Mouse (Mus musculus): ENCODE measurements around the gene Gm5788. TPM values are rescaled to one million over a fixed set of nuclear protein-coding genes. Genes with fewer than 3 reads are reported as not detected.
A peak's percentile ranks its signal among the peaks of the same experiment; 100 is the strongest.
"Not testable (repeated sequence)": the region's sequence is repeated elsewhere in the genome, so short reads cannot be mapped to it uniquely, and the experiment has no call there.

The Gm5788 gene
- not detected in 2 replicates for polyA plus RNA-seq (2012; rRNA removed)

GRCm38 (mm10) chr12:87494421-87494820 is at the start of gene Gm5788:
Gene Gm5788, plus strand, starts transcription at chr12:87494721.
- WGBS: 89% methylated on average over 3 of the region's 3 CpGs
- H3K27ac ChIP-seq (ENCODE audit: insufficient read depth, low read depth, low read length); H3K4me1 ChIP-seq (ENCODE audit: control insufficient read depth, insufficient read depth, insufficient read length, low read length); H3K27me3 ChIP-seq (ENCODE audit: control insufficient read depth, insufficient read depth, low read length); H3K4me3 ChIP-seq (ENCODE audit: low read depth, low read length); H3K36me3 ChIP-seq (ENCODE audit: control insufficient read depth, insufficient read depth, low read length): not testable (repeated sequence)

- TF ChIP-seq CTCF (IDR thresholded peaks at IDR 0.05; ENCODE audit: extremely low read depth, insufficient read length, insufficient replicate concordance, low read depth, low read length) (no peak), POLR2A (IDR thresholded peaks at IDR 0.05; ENCODE audit: low read depth, low read length) (no peak)
- no peaks in the 10 kb centered on the region for H3K27me3 ChIP-seq (ENCODE audit: control insufficient read depth, insufficient read depth, low read length)
- no peak overlapping the region for H3K27ac ChIP-seq (ENCODE audit: insufficient read depth, low read depth, low read length)
- H3K4me1 ChIP-seq (ENCODE audit: control insufficient read depth, insufficient read depth, insufficient read length, low read length): no peaks in the 10 kb centered on the region
- H3K4me3 ChIP-seq (ENCODE audit: low read depth, low read length): no peak overlapping the region
- H3K36me3 ChIP-seq (ENCODE audit: control insufficient read depth, insufficient read depth, low read length): peaks cover 62% of the 10 kb centered on the region
- 85% methylated on average over 9 of the region's 9 CpGs for WGBS
Measured at GRCm38 (mm10) chr12:87449456-87449855, 45.1 kb upstream of the Gm5788 start.

GRCm38 (mm10) chr12:87464678-87465297 is 29.7 kb upstream of the Gm5788 start:
- no peak overlapping the region for H3K27ac ChIP-seq (ENCODE audit: insufficient read depth, low read depth, low read length)
- H3K4me1 ChIP-seq (ENCODE audit: control insufficient read depth, insufficient read depth, insufficient read length, low read length): peaks cover 3% of the 10 kb centered on the region; the same call in 1 of the 2 replicates
- 54% methylated on average over 6 of the region's 6 CpGs for WGBS
- H3K27me3 ChIP-seq (ENCODE audit: control insufficient read depth, insufficient read depth, low read length): no peaks in the 10 kb centered on the region
- TF ChIP-seq CTCF (IDR thresholded peaks at IDR 0.05; ENCODE audit: extremely low read depth, insufficient read length, insufficient replicate concordance, low read depth, low read length): no peak
- no peak overlapping the region for H3K4me3 ChIP-seq (ENCODE audit: low read depth, low read length)
- peaks cover 48% of the 10 kb centered on the region for H3K36me3 ChIP-seq (ENCODE audit: control insufficient read depth, insufficient read depth, low read length)

GRCm38 (mm10) chr12:87470263-87471136 is 24.0 kb upstream of the Gm5788 start:
- Histone ChIP-seq H3K4me1 (ENCODE audit: control insufficient read depth, insufficient read depth, insufficient read length, low read length) (peaks cover 8% of the 10 kb centered on the region; the same call in 1 of the 2 replicates), H3K4me3 (ENCODE audit: low read depth, low read length) (no peak overlapping the region; the same call in 1 of the 2 replicates), H3K27ac (ENCODE audit: insufficient read depth, low read depth, low read length) (peak overlapping the region; percentile 6; the same call in 1 of the 2 replicates), H3K27me3 (ENCODE audit: control insufficient read depth, insufficient read depth, low read length) (no peaks in the 10 kb centered on the region), H3K36me3 (ENCODE audit: control insufficient read depth, insufficient read depth, low read length) (peaks cover 15% of the 10 kb centered on the region)
- TF ChIP-seq POLR2A (IDR thresholded peaks at IDR 0.05; ENCODE audit: low read depth, low read length): no peak
- TF ChIP-seq CTCF (IDR thresholded peaks at IDR 0.05; ENCODE audit: extremely low read depth, insufficient read length, insufficient replicate concordance, low read depth, low read length): no peak
- WGBS: 34% methylated on average over 7 of the region's 7 CpGs

- H3K27me3 ChIP-seq (ENCODE audit: control insufficient read depth, insufficient read depth, low read length): no peaks in the 10 kb centered on the region
- peak overlapping the region; percentile 67 for H3K27ac ChIP-seq (ENCODE audit: insufficient read depth, low read depth, low read length)
- TF ChIP-seq CTCF (IDR thresholded peaks at IDR 0.05; ENCODE audit: extremely low read depth, insufficient read length, insufficient replicate concordance, low read depth, low read length): no peak
- TF ChIP-seq POLR2A (IDR thresholded peaks at IDR 0.05; ENCODE audit: low read depth, low read length): no peak
- under 1% methylated on average over 19 of the region's 19 CpGs for WGBS
- peaks cover 15% of the 10 kb centered on the region for H3K36me3 ChIP-seq (ENCODE audit: control insufficient read depth, insufficient read depth, low read length)
- H3K4me3 ChIP-seq (ENCODE audit: low read depth, low read length): peak overlapping the region; percentile 94
- H3K4me1 ChIP-seq (ENCODE audit: control insufficient read depth, insufficient read depth, insufficient read length, low read length): peaks cover 8% of the 10 kb centered on the region; the same call in 1 of the 2 replicates
Measured at GRCm38 (mm10) chr12:87471421-87471963, 23.0 kb upstream of the Gm5788 start.

- TF ChIP-seq POLR2A (IDR thresholded peaks at IDR 0.05; ENCODE audit: low read depth, low read length) (peak; percentile 80), CTCF (IDR thresholded peaks at IDR 0.05; ENCODE audit: extremely low read depth, insufficient read length, insufficient replicate concordance, low read depth, low read length) (no peak)
- WGBS: 3% methylated on average over 45 of the region's 45 CpGs
Measured at GRCm38 (mm10) chr12:87471964-87472786, 22.3 kb upstream of the Gm5788 start, which contains the start of gene Snw1. Gene Snw1, minus strand, starts transcription at chr12:87472274.

More at GRCm38 (mm10) chr12:87471964-87472786, 22.3 kb upstream of the Gm5788 start, which contains the start of gene Snw1:
- Histone ChIP-seq H3K27me3 (ENCODE audit: control insufficient read depth, insufficient read depth, low read length) (no peaks in the 10 kb centered on the region), H3K4me1 (ENCODE audit: control insufficient read depth, insufficient read depth, insufficient read length, low read length) (peaks cover 8% of the 10 kb centered on the region; the same call in 1 of the 2 replicates), H3K27ac (ENCODE audit: insufficient read depth, low read depth, low read length) (peak within 1 kb of the TSS; percentile 67), H3K4me3 (ENCODE audit: low read depth, low read length) (peak within 1 kb of the TSS; percentile 94), H3K36me3 (ENCODE audit: control insufficient read depth, insufficient read depth, low read length) (peaks cover 9% of the 10 kb centered on the region)

Measured in small intestine, adult 2 months (tissue).